Mouse (Mus musculus) left cerebral cortex, postnatal 36 days (tissue): Measurements from ENCODE around the gene Phtf1. TPM values are rescaled to one million over a fixed set of nuclear protein-coding genes. Genes with fewer than 3 reads are reported as not detected.
A peak's percentile ranks its signal among the peaks of the same experiment; 100 is the strongest.

Source experiments
- DNase-seq, 2 experiments: peaks; one replicate each; pipeline ENCODE4 v3.0.0; 2021 to 2022; ENCODE audit warnings: low spot score in 2 of 2, mixed read lengths in 1 of 2
- intact Hi-C: fragments of 180-260 bp; cut with DNase I; formaldehyde crosslinking; loops from one replicate; pipeline ENCODE4 v1.15.1; 2025
- total RNA-seq, 2 experiments: library from RNA; stranded (reverse); gene quantifications; 2 replicates each; pipeline ENCODE4 v1.2.3; 2021

Phtf1 gene
- total RNA-seq, 2 experiments from 2014 or later = 41.2 to 53.3 TPM

- intact Hi-C loops = no loop called here
- no peak for DNase-seq
These were observed 44.1 kb downstream of the Phtf1 start for GRCm38 (mm10) chr3:104011972-104012371.

DNA sequence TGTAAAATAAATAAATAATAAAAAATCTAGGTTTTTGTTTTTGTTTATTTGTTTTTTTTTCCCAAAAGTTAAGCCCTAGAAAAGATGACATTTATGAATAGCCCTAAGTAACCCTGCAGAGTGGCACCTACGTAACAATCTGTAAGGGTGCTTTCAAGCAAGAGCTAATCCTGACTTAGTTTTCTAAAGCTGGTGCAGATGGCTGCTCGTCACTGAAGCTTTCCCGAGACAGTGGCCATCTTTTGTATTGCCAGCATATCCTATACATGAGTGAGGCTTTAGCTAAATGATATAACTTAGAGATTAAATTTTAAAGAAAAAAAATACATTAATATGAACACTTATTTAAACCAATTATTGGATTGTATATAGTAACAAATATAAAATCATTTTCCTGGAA, 50.0 kb downstream of the Phtf1 start:
- no peak for DNase-seq
- intact Hi-C loops = no loop called here

GRCm38 (mm10) chr3:104019453-104019852, 51.5 kb downstream of the Phtf1 start:
- DNase-seq = no peak
- intact Hi-C loops = no loop called here

DNA sequence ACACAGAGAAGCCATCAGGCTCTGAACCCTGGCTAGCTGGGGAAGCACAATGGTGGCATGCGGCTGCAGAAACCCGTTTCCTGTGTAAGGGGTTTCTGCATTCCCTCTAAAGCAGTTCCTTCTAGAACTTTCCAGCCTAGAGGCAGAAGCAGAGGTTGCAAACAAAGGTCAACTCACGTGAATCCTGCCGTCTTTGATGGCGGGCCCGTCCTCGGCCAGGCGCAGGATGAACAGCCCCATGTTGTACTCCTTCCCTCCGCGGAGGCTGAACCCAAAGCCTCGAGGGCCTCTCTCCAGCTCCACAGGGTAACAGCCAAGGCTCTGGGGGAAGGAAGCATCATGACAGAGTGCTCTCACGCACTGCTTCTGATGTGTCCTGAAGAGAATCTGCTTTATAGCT, 52.2 kb downstream of the Phtf1 start:
- no peak for DNase-seq
- intact Hi-C loops = loop anchor here (5.0 kb wide), 2 partner anchors 422 to 442 kb away; no protein-coding TSS in a partner anchor

DNA sequence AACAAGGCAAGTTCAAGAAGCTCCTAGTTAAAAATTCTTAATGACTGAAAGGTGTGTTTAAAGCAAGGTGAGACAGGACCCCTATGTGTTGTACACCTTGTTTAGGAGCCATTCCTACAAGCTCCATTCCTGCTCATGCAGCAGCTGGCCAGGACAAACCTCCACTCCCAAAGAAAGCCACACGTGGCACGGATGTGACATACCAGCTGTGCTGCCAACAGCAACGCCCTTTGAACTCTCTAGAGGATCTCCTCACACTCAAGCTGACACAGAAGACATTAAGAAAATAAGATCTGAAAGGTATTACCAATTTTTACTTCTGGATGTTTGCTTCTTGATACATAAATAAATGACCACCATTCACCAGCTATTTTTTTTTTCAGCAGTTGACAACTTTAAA, 59.0 kb downstream of the Phtf1 start:
- intact Hi-C loops = no loop called here
- no peak for DNase-seq

GRCm38 (mm10) chr3:104032086-104032485, 64.2 kb downstream of the Phtf1 start:
- DNase-seq = no peak
- intact Hi-C loops = no loop called here

GRCm38 (mm10) chr3:104032747-104033146, 64.8 kb downstream of the Phtf1 start:
- no peak for DNase-seq
- intact Hi-C loops = no loop called here

DNA sequence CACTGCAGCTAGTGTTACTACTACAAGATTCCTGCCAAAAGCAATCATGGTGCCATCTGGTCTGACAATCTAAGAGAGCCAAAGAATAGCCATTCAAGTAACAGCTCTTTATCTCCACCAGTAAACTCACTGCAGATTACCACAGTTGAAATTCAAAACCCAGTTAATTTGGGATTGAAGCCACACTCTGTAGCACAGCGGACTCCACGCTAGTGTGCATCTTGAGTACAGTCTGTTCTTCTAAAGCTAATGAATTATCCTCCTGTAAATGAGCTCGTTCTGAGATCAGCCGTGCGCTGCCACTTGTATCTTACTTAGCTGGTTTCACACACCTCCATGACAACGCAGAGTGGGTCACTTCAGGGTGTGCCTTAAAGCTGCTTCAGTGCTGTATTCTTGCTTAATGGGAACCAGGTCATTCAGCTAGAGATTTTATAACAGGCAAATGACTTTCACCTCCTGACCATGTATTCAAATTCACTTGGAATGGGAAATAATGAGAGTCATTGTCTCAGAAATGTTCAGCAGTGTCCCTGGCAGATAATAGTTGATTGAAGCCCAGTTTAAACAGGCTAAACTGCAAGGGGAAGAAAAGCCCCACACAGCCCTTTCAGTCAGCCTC, 91.2 kb downstream of the Phtf1 start:
- intact Hi-C loops = no loop called here
- DNase-seq = peak; percentile 52 to 54

DNA sequence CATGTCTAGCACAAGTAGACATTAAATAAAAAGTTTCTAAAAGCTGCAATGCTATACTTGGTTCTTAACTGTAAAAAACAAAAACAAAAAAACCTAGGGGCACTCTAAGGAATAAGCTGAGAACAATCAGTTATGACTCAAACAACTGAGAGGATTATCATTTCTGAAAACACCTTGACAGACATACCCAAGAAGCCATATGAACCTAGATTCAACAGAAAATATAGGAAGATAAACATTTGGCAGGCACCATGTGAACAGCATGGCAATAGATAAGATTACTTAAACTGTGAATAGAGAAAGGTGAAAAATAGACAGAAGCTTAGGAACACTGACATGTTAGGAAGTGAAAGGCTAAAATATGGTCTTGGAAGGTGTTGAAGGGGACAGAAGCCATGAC, 101.5 kb downstream of the Phtf1 start:
- intact Hi-C loops = no loop called here

More for the DNA sequence above, 101.5 kb downstream of the Phtf1 start:
- no peak for DNase-seq

Other genes starting within 250 kb of the Phtf1 start
- gene Olfml3, start 230.1 kb upstream of the Phtf1 start, total RNA-seq = 10 to 100 TPM; 12.7 to 13.3 TPM
- not detected for gene Gm10964, start 228.7 kb upstream of the Phtf1 start, total RNA-seq
- 100 to 1,000 TPM; 110 to 129 TPM for gene Hipk1, start 176.5 kb upstream of the Phtf1 start, total RNA-seq
- gene Dclre1b, start 158.7 kb upstream of the Phtf1 start, total RNA-seq = 10 to 100 TPM; 10.6 to 11.0 TPM
- gene Ap4b1, start 158.6 kb upstream of the Phtf1 start, total RNA-seq = 10 to 100 TPM; 12.1 to 14.3 TPM
- gene Gm43064, start 158.5 kb upstream of the Phtf1 start, total RNA-seq = 1 to 10 TPM in 1 of 2 experiments, under 1 TPM in 1; 0.15 to 1.0 TPM
- gene Bcl2l15, start 135.5 kb upstream of the Phtf1 start, total RNA-seq = 1 to 10 TPM in 1 of 2 experiments, under 1 TPM in 1; 0.47 to 1.2 TPM
- 1 to 10 TPM; 1.4 to 1.6 TPM for gene Ptpn22, start 108.3 kb upstream of the Phtf1 start, total RNA-seq
- 10 to 100 TPM; 19.8 to 23.4 TPM for gene Rsbn1, start 54.0 kb upstream of the Phtf1 start, total RNA-seq